Mouse (Mus musculus): ENCODE measurements around the gene Gm44503. TPM values are rescaled to one million over a fixed set of nuclear protein-coding genes. Genes with fewer than 3 reads are reported as not detected.

Gm44503 gene
- polyA plus RNA-seq, 1 experiment: not detected

DNA sequence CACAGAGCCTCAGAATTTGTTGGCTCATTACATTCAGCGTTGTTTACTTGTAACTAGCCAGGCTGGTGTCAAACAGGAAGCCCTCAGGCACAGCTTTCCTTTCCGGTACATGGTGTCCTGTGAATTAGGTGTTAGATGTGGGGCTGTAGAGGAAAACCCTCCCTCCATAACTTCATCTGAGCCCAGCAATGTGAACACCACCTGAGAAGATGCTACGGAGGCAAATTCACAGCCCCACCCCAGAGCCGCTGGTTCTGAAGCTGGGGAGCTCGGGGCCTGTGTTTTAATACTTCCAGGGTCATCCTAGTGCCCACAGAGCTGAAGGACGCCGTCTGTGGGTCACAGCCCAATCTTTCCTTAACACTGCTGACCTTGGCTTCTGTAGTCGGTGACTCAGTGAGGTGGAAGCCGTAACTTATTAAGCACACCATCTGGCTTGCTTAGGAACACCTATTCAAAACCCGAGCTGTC lies 96.8 kb downstream of the Gm44503 start:
- H3K27ac ChIP-seq (ENCODE audit: control insufficient read depth, insufficient read depth, low read depth, low read length): no peak overlapping the region
- no peak for TF ChIP-seq POLR2A (IDR thresholded peaks at IDR 0.05; ENCODE audit: control insufficient read depth, low read depth, low read length)
- no peak for TF ChIP-seq CTCF (IDR thresholded peaks at IDR 0.05; ENCODE audit: control insufficient read depth, insufficient read depth, insufficient replicate concordance, low read depth, low read length)
- no peaks in the 10 kb centered on the region for H3K4me1 ChIP-seq (ENCODE audit: control insufficient read depth, insufficient read depth, low read length)
- H3K36me3 ChIP-seq (ENCODE audit: control insufficient read depth, insufficient read depth, low read length): no peaks in the 10 kb centered on the region
- H3K4me3 ChIP-seq (ENCODE audit: control insufficient read depth, low read depth, low read length): no peak overlapping the region
- no peaks in the 10 kb centered on the region for H3K27me3 ChIP-seq (ENCODE audit: control insufficient read depth, insufficient read depth, low read length)

DNA sequence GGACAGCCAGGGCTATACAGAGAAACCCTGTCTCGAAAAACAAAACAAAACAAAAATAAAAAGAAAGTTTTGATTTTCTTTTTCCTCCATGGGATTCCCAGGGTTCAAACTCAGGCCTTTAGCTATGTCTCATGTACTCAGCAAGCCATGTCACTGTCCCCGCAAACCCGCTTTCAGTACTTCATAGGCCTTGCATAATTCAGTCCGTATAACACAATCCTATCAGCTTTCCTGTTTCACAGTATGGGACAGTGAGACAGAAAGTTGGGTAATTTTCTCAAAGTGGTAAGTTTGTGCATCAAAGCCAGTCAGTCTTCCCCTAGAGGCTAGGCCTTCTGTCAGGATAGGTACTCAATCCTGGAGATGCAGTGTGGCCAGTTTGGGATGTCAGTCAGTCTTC lies 100.6 kb downstream of the Gm44503 start:
- Histone ChIP-seq H3K36me3 (ENCODE audit: control insufficient read depth, insufficient read depth, low read length) (no peaks in the 10 kb centered on the region), H3K27ac (ENCODE audit: control insufficient read depth, insufficient read depth, low read depth, low read length) (no peak overlapping the region), H3K4me1 (ENCODE audit: control insufficient read depth, insufficient read depth, low read length) (peaks cover 3% of the 10 kb centered on the region), H3K4me3 (ENCODE audit: control insufficient read depth, low read depth, low read length) (no peak overlapping the region), H3K27me3 (ENCODE audit: control insufficient read depth, insufficient read depth, low read length) (no peaks in the 10 kb centered on the region)
- no peak for TF ChIP-seq POLR2A (IDR thresholded peaks at IDR 0.05; ENCODE audit: control insufficient read depth, low read depth, low read length)
- no peak for TF ChIP-seq CTCF (IDR thresholded peaks at IDR 0.05; ENCODE audit: control insufficient read depth, insufficient read depth, insufficient replicate concordance, low read depth, low read length)

DNA sequence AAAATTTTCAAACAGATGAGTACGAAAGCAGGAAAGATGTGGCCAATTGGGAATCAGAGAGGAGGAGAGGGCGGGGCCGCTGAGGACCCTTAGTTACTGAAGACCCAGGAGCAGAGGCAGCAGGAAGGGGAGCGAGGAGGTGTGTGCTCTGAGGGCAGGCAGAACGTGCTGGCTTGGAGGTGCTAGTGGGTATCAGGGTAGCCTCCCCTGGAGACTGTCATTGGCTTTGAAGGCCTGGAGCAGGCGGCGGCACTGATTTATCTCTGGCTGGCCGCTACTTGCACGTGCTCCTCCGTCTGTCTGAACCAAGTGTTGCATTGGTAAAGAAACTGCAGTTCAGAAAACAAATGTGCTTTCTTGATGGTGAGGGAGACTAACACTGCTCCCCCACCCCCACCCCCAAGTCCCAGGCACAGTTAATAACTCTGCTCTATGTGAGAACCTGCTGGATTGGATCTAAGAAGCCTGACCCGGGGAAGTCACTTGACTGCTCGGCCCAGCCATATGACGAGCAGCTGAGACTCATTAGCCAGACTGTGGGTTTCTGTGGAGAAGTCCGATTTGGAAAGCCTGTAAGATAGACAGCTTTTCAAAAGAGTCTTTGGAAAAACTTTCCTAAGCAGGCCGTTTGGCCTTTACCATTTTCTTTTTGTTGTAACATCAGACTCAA lies 105.1 kb downstream of the Gm44503 start:
- H3K4me1 ChIP-seq (ENCODE audit: control insufficient read depth, insufficient read depth, low read length): peaks cover 3% of the 10 kb centered on the region
- H3K36me3 ChIP-seq (ENCODE audit: control insufficient read depth, insufficient read depth, low read length): no peaks in the 10 kb centered on the region
- no peak overlapping the region for H3K4me3 ChIP-seq (ENCODE audit: control insufficient read depth, low read depth, low read length)
- no peak overlapping the region for H3K27ac ChIP-seq (ENCODE audit: control insufficient read depth, insufficient read depth, low read depth, low read length)
- no peaks in the 10 kb centered on the region for H3K27me3 ChIP-seq (ENCODE audit: control insufficient read depth, insufficient read depth, low read length)
- TF ChIP-seq CTCF (IDR thresholded peaks at IDR 0.05; ENCODE audit: control insufficient read depth, insufficient read depth, insufficient replicate concordance, low read depth, low read length) (no peak), POLR2A (IDR thresholded peaks at IDR 0.05; ENCODE audit: control insufficient read depth, low read depth, low read length) (no peak)

Other genes starting within 250 kb of the Gm44503 start
- gene Prtg, start 152.0 kb upstream of the Gm44503 start, polyA plus RNA-seq (2012; rRNA removed): 0.10 and 0.32 TPM in 2 replicates
- 0.32 and 0.52 TPM in 2 replicates for gene Pygo1, start 33.2 kb upstream of the Gm44503 start, polyA plus RNA-seq (2012; rRNA removed)
- 13.2 and 13.5 TPM in 2 replicates for gene Dyx1c1, start 67 bp upstream of the Gm44503 start, polyA plus RNA-seq (2012; rRNA removed)
- 250 and 293 TPM in 2 replicates for gene Ccpg1os, start 26.5 kb downstream of the Gm44503 start, polyA plus RNA-seq (2012; rRNA removed)
- gene Ccpg1, start 26.6 kb downstream of the Gm44503 start, polyA plus RNA-seq (2012; rRNA removed): 30.0 and 38.9 TPM in 2 replicates
- gene Pigb, start 81.5 kb downstream of the Gm44503 start, polyA plus RNA-seq (2012; rRNA removed): 4.9 and 5.1 TPM in 2 replicates
- gene Rab27a, start 86.0 kb downstream of the Gm44503 start, polyA plus RNA-seq (2012; rRNA removed): 13.1 and 14.8 TPM in 2 replicates
- 0.16 and 0.23 TPM in 2 replicates for gene Khdc3, start 143.0 kb downstream of the Gm44503 start, polyA plus RNA-seq (2012; rRNA removed)
- gene Gm20509, start 143.6 kb downstream of the Gm44503 start, polyA plus RNA-seq (2012; rRNA removed): 0.12 TPM in 1 of 2 replicates, not detected in the other
- gene Rsl24d1, start 154.6 kb downstream of the Gm44503 start, polyA plus RNA-seq (2012; rRNA removed): 12.5 and 14.9 TPM in 2 replicates

Data from testis, adult 2 months (tissue).